Mouse (Mus musculus) gastrocnemius, postnatal 10 days (tissue): ENCODE data around the gene Rfwd3. TPM values are rescaled to one million over a fixed set of nuclear protein-coding genes. Genes with fewer than 3 reads are reported as not detected.

Experiments used
- total RNA-seq, 2 experiments: library from RNA; stranded (reverse); gene quantifications; 2 replicates each; pipeline ENCODE4 v1.2.3; 2021

The Rfwd3 gene
- total RNA-seq, 2 experiments from 2014 or later: 9.0 to 11.7 TPM

Other genes starting within 250 kb of the Rfwd3 start
- not detected for gene Exosc6, start 243.9 kb downstream of the Rfwd3 start, total RNA-seq
- 1 to 10 TPM in 1 of 2 experiments, under 1 TPM in 1; 0.63 to 1.0 TPM for gene Clec18a, start 207.8 kb downstream of the Rfwd3 start, total RNA-seq
- gene Pdpr, start 205.6 kb downstream of the Rfwd3 start, total RNA-seq: 10 to 100 TPM; 52.9 to 67.6 TPM
- gene Glg1, start 41.0 kb downstream of the Rfwd3 start, total RNA-seq: 10 to 100 TPM; 59.3 to 66.1 TPM
- 1 to 10 TPM; 1.1 to 2.6 TPM for gene Mlkl, start 38.0 kb upstream of the Rfwd3 start, total RNA-seq
- 1 to 10 TPM; 4.6 to 6.1 TPM for gene Fa2h, start 93.6 kb upstream of the Rfwd3 start, total RNA-seq
- gene Wdr59, start 221.9 kb upstream of the Rfwd3 start, total RNA-seq: 10 to 100 TPM in 1 of 2 experiments, 1 to 10 TPM in 1; 9.7 to 11.5 TPM
- gene Znrf1, start 235.9 kb upstream of the Rfwd3 start, total RNA-seq: 10 to 100 TPM; 58.7 to 68.7 TPM